Mouse (Mus musculus) hindbrain, embryonic 11.5 days (tissue): ENCODE measurements around the gene Asphd2. TPM values are rescaled to one million over a fixed set of nuclear protein-coding genes. Genes with fewer than 3 reads are reported as not detected.

Source experiments
- ATAC-seq: fragments of 200-750 bp; cut with Nextera tagmentation; 2 replicates; pipeline ENCODE4 v1.8.0; 2017; ENCODE audit warnings: mild to moderate bottlenecking, moderate TSS enrichment, moderate library complexity; ENCODE audit not compliant: low FRiP score
- DNase-seq: peaks from one replicate; pipeline ENCODE4 v3.0.0-alpha.2; 2015; ENCODE audit warnings: low spot score
- H3K27ac ChIP-seq: fragments of 300-500 bp; sonication (generic); 2 replicates; pipeline ENCODE4 v1.5.1; 2014; ENCODE audit warnings: mild to moderate bottlenecking, low read depth, low read length
- H3K27me3 ChIP-seq: fragments of 300-500 bp; sonication (generic); 2 replicates; pipeline ENCODE4 v1.6.1; 2014; ENCODE audit warnings: mild to moderate bottlenecking, low read length, moderate library complexity, mixed read lengths; ENCODE audit not compliant: control insufficient read depth, insufficient read depth
- H3K36me3 ChIP-seq: fragments of 300-500 bp; sonication (generic); 2 replicates; pipeline ENCODE4 v1.6.1; 2014; ENCODE audit warnings: mild to moderate bottlenecking, low read length, moderate library complexity, mixed read lengths; ENCODE audit not compliant: control insufficient read depth, insufficient read depth
- H3K4me1 ChIP-seq: fragments of 300-500 bp; sonication (generic); replicated peaks from 2 replicates; pipeline ENCODE4 v1.6.1; 2014; ENCODE audit warnings: low read length, mixed read lengths; ENCODE audit not compliant: control insufficient read depth, insufficient read depth
- H3K4me2 ChIP-seq: fragments of 300-500 bp; sonication (generic); replicated peaks from 2 replicates; pipeline ENCODE4 v1.6.1; 2014; ENCODE audit warnings: mild to moderate bottlenecking, low read depth, low read length
- H3K4me3 ChIP-seq: fragments of 300-500 bp; sonication (generic); 2 replicates; pipeline ENCODE4 v1.5.1; 2014; ENCODE audit warnings: low read depth, low read length
- H3K9ac ChIP-seq: fragments of 300-500 bp; sonication (generic); 2 replicates; pipeline ENCODE4 v1.6.1; 2014; ENCODE audit warnings: low read depth, low read length
- H3K9me3 ChIP-seq: fragments of 300-500 bp; sonication (generic); 2 replicates; pipeline ENCODE4 v1.6.1; 2016; ENCODE audit warnings: low read length; ENCODE audit not compliant: control insufficient read depth
- WGBS: fragments of 180-500 bp; shearing (Covaris S2); extraction: QIAGEN DNeasy Blood & Tissue Kit; methylation state at CpG from one replicate; pipeline ENCODE4 v1.1.7; 2014; 5-methylcytosine and 5-hydroxymethylcytosine counted together
- polyA plus RNA-seq: library from polyadenylated mRNA; unstranded; fragments of >200 nt; fragmentation: Nextera tagmentation; extraction: Ambion mirVana; gene quantifications from 2 replicates; pipeline ENCODE4 v1.2.1, GENCODE M21; 2014

Gene Asphd2
- polyA plus RNA-seq, 1 experiment from 2014 or later, result 26.0 TPM

DNA sequence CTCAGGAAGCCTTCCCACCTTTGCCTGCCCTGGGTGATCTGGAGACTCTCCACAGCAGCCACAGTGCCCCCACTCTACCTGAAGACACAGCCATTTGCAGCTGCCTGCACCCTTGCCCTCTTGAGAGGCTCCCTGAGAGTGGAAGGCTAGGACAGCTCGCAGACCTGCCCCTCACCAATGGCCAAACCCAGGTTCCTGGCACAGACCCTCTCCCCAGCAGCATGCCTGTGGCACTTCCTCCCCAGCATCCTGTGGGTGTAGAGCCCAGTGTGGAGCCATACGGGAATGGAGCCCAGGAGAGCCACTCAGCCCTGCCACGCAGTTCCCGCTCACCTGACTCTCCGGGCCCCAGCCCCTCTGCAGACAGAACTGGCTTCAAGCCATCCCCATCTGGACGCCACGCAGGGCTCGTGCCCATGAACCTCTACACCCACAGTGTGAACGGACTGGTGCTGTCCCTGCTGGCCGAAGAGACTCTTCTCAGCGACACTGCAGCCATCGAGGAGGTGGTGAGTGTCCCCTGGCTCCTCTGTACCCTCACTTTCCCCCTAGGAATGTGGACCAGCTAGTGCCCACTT is 24.3 kb downstream of the Asphd2 start:
- Histone ChIP-seq H3K4me1 (peaks cover 9% of the 10 kb centered on the region; the same call in 1 of the 2 replicates), H3K9me3 (no peaks in the 10 kb centered on the region), H3K4me2 (no peak overlapping the region), H3K27ac (no peak overlapping the region), H3K36me3 (no peaks in the 10 kb centered on the region), H3K9ac (no peak overlapping the region), H3K4me3 (no peak overlapping the region), H3K27me3 (no peaks in the 10 kb centered on the region)
- WGBS, result 94% methylated on average over 12 of the region's 12 CpGs
- no peak for DNase-seq
- no peak for ATAC-seq

- no peaks in the 10 kb centered on the region for H3K9me3 ChIP-seq
- H3K4me3 ChIP-seq, result no peak overlapping the region
- ATAC-seq, result no peak
- WGBS, result 91% methylated on average over 13 of the region's 13 CpGs
- H3K9ac ChIP-seq, result no peak overlapping the region
- no peak overlapping the region for H3K4me2 ChIP-seq
- DNase-seq, result no peak
- no peaks in the 10 kb centered on the region for H3K36me3 ChIP-seq
- peaks cover 9% of the 10 kb centered on the region; the same call in 1 of the 2 replicates for H3K4me1 ChIP-seq
- no peak overlapping the region for H3K27ac ChIP-seq
- no peaks in the 10 kb centered on the region for H3K27me3 ChIP-seq
Measured at GRCm38 (mm10) chr5:112369326-112369725, 25.3 kb downstream of the Asphd2 start.

DNA sequence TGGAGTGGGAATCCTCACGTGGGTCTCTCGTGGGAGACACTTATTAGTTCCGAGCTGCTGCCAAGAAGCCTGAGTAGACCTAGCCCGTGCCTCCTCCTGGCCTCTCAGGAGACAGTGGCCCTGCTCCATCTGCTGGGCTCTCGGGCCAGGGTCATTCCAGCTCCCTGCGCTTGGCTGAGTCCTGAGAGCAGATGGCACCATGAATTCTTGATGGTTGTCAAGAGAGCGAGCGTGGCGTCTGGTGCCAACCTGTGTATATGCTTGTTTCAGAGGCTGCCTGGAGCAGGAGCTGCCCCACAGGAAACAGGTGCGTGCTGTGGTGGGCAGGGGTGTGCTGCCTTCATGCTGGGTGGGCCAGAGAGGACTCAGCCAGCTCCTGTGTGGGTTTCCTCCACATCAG is 26.0 kb downstream of the Asphd2 start:
- Histone ChIP-seq H3K4me2 (no peak overlapping the region), H3K27ac (no peak overlapping the region), H3K4me3 (no peak overlapping the region), H3K9me3 (no peaks in the 10 kb centered on the region), H3K9ac (no peak overlapping the region), H3K4me1 (peaks cover 9% of the 10 kb centered on the region; the same call in 1 of the 2 replicates), H3K27me3 (no peaks in the 10 kb centered on the region), H3K36me3 (no peaks in the 10 kb centered on the region)
- 92% methylated on average over 10 of the region's 10 CpGs for WGBS
- no peak for ATAC-seq
- DNase-seq, result no peak

- Histone ChIP-seq H3K4me1 (peaks cover 9% of the 10 kb centered on the region; the same call in 1 of the 2 replicates), H3K36me3 (no peaks in the 10 kb centered on the region), H3K27ac (no peak overlapping the region), H3K4me3 (no peak overlapping the region), H3K27me3 (no peaks in the 10 kb centered on the region), H3K9me3 (no peaks in the 10 kb centered on the region), H3K4me2 (no peak overlapping the region), H3K9ac (no peak overlapping the region)
- DNase-seq (no peak), ATAC-seq (no peak)
- 89% methylated on average over 12 of the region's 12 CpGs for WGBS
Measured at GRCm38 (mm10) chr5:112367929-112368328, 26.7 kb downstream of the Asphd2 start.

- DNase-seq (no peak), ATAC-seq (no peak)
- Histone ChIP-seq H3K9me3 (no peaks in the 10 kb centered on the region), H3K9ac (no peak overlapping the region), H3K4me2 (no peak overlapping the region), H3K4me1 (peaks cover 7% of the 10 kb centered on the region; the same call in 1 of the 2 replicates), H3K27ac (no peak overlapping the region), H3K27me3 (no peaks in the 10 kb centered on the region), H3K4me3 (no peak overlapping the region), H3K36me3 (no peaks in the 10 kb centered on the region)
- 91% methylated on average over 4 of the region's 4 CpGs for WGBS
Measured at GRCm38 (mm10) chr5:112367338-112367737, 27.3 kb downstream of the Asphd2 start.

DNA sequence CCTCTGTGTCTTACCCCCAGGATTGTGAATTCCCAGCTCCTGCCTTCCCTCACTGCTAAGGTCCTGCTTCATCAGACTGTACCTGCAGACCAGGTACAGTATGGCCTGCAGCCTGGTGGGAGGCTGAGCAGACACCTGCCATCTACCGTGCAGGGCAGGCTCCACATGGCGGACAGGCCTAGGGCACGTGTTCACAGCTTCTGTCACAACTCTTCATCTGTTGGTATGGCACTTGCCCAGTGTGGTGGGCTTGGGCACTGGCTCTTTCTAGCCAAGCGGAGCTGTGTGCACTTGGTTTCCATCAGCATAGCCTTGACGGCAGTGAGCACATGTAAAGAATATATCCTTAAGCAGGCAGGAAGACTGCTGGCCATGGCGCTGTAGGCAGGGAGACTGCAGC is 27.8 kb downstream of the Asphd2 start:
- Histone ChIP-seq H3K4me2 (no peak overlapping the region), H3K9ac (no peak overlapping the region), H3K36me3 (no peaks in the 10 kb centered on the region; the same call in 1 of the 2 replicates), H3K4me3 (no peak overlapping the region), H3K9me3 (no peaks in the 10 kb centered on the region), H3K27ac (no peak overlapping the region), H3K27me3 (no peaks in the 10 kb centered on the region), H3K4me1 (peaks cover 5% of the 10 kb centered on the region; the same call in 1 of the 2 replicates)
- ATAC-seq, result no peak
- no peak for DNase-seq
- WGBS, result 96% methylated on average over 6 of the region's 6 CpGs

DNA sequence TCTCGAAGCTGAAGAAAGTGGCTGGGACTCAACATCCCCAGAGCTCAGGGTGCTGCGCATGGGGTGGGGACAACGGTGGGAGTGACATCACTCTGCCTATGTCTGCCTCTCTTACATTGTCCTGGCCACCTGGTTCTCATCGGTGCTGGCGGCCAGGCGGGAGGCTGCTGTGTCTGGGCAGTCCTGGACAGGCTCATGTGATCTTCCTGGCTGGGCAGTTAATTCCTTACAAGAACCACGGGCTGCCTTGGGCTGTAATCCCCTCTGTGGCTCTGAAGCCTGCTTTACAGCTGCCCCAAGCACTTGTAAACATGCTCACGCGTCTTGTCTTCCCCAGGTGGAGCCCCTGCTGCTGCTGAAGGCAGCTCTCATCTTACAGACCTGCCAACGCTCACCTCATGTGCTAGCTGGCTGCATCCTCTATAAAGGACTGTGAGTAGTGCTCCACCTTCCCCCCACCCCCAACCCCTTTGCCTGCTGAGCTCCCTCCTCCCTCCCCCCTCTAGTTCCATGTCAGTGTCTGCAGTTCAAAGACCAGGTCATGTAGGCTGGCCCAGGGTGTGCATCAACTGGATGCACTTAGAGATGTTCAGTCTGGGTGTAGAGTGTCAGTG is 30.4 kb downstream of the Asphd2 start:
- H3K9ac ChIP-seq, result no peak overlapping the region
- H3K27me3 ChIP-seq, result no peaks in the 10 kb centered on the region
- no peak for DNase-seq
- no peak overlapping the region for H3K27ac ChIP-seq
- no peaks in the 10 kb centered on the region; the same call in 1 of the 2 replicates for H3K36me3 ChIP-seq
- H3K4me2 ChIP-seq, result no peak overlapping the region
- no peaks in the 10 kb centered on the region for H3K4me1 ChIP-seq
- no peaks in the 10 kb centered on the region for H3K9me3 ChIP-seq
- 78% methylated on average over 10 of the region's 10 CpGs for WGBS
- no peak overlapping the region for H3K4me3 ChIP-seq
- ATAC-seq, result no peak

DNA sequence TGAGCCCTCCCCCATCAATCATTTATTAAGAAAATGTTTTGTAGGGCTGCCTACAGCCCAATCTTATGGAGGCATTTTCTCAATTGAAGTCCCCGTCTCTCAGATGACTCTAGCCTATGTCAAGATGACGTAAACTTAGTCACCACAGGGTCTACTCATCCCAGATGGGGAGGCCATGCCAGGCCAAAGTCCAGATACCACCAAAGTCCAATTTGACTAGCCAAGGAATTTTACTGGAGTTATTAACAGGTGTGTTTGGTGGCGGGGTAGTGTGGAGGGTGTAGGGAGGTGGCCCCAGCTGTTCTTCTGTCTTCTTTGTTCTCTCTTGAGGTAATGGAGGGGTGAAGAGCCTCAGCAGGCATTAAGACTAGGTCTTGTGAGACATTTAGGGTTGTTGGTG is 34.6 kb downstream of the Asphd2 start:
- Histone ChIP-seq H3K27ac (no peak overlapping the region), H3K27me3 (no peaks in the 10 kb centered on the region), H3K36me3 (no peaks in the 10 kb centered on the region; the same call in 1 of the 2 replicates), H3K9ac (no peak overlapping the region), H3K4me3 (no peak overlapping the region), H3K4me1 (no peaks in the 10 kb centered on the region), H3K4me2 (no peak overlapping the region), H3K9me3 (no peaks in the 10 kb centered on the region)
- WGBS, result 95% methylated on average over 3 of the region's 3 CpGs
- DNase-seq, result no peak
- no peak for ATAC-seq

DNA sequence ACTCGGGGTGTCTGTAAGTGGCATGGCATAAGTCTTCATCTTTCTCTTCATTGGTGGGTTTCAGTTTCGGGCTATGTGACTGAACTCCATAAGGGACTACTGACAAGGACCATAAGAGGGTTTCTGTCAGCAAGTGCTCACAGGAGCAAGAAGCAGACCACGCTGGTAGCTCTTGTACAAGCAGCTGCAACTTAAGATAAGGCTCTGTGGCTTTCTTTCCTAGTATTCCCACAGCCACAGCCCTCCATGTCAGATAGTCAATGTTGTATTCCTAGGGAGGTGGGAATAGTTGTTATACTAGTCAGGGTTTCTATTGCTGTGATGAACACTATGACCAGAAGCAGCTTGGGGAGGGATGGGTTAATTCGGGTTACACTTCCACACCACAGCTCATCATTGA is 35.1 kb downstream of the Asphd2 start:
- DNase-seq, result no peak
- Histone ChIP-seq H3K36me3 (no peaks in the 10 kb centered on the region; the same call in 1 of the 2 replicates), H3K27ac (no peak overlapping the region), H3K4me1 (no peaks in the 10 kb centered on the region), H3K4me3 (no peak overlapping the region), H3K27me3 (no peaks in the 10 kb centered on the region), H3K9me3 (no peaks in the 10 kb centered on the region), H3K9ac (no peak overlapping the region), H3K4me2 (no peak overlapping the region)
- no peak for ATAC-seq
- 90% methylated on average over 4 of the region's 4 CpGs for WGBS
